In genomic region chr4:81236227-81236626, GRCm38 (mm10) we compare ENCODE assay signal across 16 mouse cellular contexts.
"Had no signal": no experiment of that assay in that cellular context is flagged by ENCODE, and none has a peak within 500 bp of the region (broad histone marks: within the 10 kb centered on the region; RNA-seq: fewer than 3 reads in every experiment).

No protein-coding gene starts in this region.

- H3K4me2 ChIP-seq: lung, embryonic 15.5 days; midbrain, embryonic 11.5 days; midbrain, embryonic 13.5 days; midbrain, embryonic 15.5 days; neural tube, embryonic 12.5 days had no signal

- H3K36me3 ChIP-seq: lung, embryonic 15.5 days; midbrain, embryonic 13.5 days; midbrain, embryonic 15.5 days; neural tube, embryonic 12.5 days had no signal

- H3K27me3 ChIP-seq: lung, embryonic 15.5 days; megakaryocyte, embryonic 14.5 days; midbrain, embryonic 13.5 days; midbrain, embryonic 15.5 days; neural tube, embryonic 12.5 days had no signal

- DNase-seq: liver, postnatal 0 days; lung, adult 2 months; lung, postnatal 14 days; lung, postnatal 36 days; right cerebral cortex, postnatal 14 days; thymus, adult 2 months; thymus, postnatal 25 days; thymus, postnatal 4 days had no signal

- H3K4me1 ChIP-seq: megakaryocyte, embryonic 14.5 days; midbrain, embryonic 13.5 days; midbrain, embryonic 15.5 days; neural tube, embryonic 12.5 days had no signal

- H3K9ac ChIP-seq: liver, postnatal 0 days; lung, embryonic 15.5 days; midbrain, embryonic 13.5 days; midbrain, embryonic 15.5 days; neural tube, embryonic 12.5 days had no signal

- H3K27ac ChIP-seq: lung, embryonic 15.5 days; macrophage; midbrain, embryonic 13.5 days; midbrain, embryonic 15.5 days; neural tube, embryonic 12.5 days had no signal

- H3K4me3 ChIP-seq: lung, embryonic 15.5 days; megakaryocyte, embryonic 14.5 days; midbrain, embryonic 13.5 days; midbrain, embryonic 15.5 days; neural tube, embryonic 12.5 days had no signal

- H3K9me3 ChIP-seq: lung, embryonic 15.5 days; megakaryocyte, embryonic 14.5 days; midbrain, embryonic 13.5 days; midbrain, embryonic 15.5 days; neural tube, embryonic 12.5 days had no signal

- ATAC-seq: liver, postnatal 0 days; lung, postnatal 0 days; midbrain, embryonic 13.5 days; midbrain, embryonic 15.5 days had no signal
